Mouse (Mus musculus) cerebellum, adult (tissue): Measurements from ENCODE around the gene Rhox3a2.
"Not testable (repeated sequence)": the region's sequence is repeated elsewhere in the genome, so short reads cannot be mapped to it uniquely, and the experiment has no call there.

Source experiments
- ATAC-seq: cut with Nextera tagmentation; 2 replicates; pipeline ENCODE4 v1.9.2; 2017; ENCODE audit warnings: mild to moderate bottlenecking, moderate library complexity, mixed read lengths; ENCODE audit not compliant: insufficient number of reproducible peaks, low FRiP score, low TSS enrichment

The Rhox3a2 gene

DNA sequence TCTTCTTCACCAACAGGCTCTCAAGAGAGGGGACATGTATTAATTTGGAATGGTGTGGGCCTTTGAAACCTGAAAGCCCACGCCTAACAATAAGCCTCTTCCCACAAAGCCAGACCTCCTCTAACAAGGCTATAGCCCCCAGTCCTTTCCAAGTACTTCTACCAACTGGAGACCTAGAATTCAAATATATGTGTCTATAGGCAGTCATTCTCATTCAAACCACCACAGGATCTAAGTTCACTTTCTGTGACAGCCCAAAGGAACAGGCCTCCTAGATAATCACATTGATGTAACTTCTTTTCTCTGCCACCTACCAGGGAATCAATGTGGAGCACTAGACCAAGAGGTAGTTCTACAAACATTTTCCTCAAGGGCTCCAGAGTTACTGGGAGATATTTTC, at the start of gene Rhox3a2:
Gene Rhox3a2, plus strand, starts transcription at position 301 of the 400 bp plus-strand sequence.
- ATAC-seq: not testable (repeated sequence)

DNA sequence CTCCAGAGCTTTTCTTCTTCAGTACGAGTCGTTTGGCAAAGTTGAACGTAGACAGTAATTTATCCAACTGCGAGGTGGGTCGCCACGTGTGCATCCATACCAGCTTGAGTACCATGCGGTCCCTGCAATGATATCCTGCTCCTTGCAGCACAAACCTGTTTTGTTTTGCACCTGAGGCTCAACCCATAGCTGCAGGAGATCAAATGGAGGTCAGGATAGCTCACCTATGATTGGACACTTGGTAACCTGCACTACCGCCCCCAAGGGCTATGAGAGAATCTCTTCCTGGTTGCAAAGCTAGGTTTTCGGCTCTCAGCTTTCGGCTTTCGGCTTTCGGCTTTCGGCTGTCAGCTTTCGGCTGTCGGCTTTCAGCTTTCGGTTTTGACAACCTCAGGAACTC, 10.7 kb downstream of the Rhox3a2 start, which contains the start of gene Rhox4a2:
Gene Rhox4a2, plus strand, starts transcription at position 301 of the 400 bp plus-strand sequence.
- ATAC-seq: not testable (repeated sequence)

DNA sequence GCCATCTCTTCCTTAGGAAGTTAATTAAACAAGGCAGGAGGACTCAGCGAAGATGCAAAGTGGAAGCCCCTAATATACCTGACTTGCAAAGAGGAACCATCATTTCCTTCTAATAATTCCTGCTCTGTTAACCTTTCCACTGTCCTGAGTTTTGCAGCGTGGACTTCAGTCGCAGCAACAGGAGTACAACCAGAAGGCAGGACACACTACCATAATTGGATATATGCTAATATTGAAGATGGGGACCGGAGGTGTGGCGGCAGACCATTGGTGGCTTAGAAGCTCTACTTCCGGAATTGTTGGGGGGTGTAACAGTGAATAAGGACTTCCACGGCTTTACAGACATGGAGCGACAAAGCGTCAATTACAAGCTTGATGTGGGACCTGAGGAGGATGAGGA, 31.9 kb downstream of the Rhox3a2 start, which contains the start of gene Rhox2b:
Gene Rhox2b, plus strand, starts transcription at position 301 of the 400 bp plus-strand sequence.
- ATAC-seq: not testable (repeated sequence)

- not testable (repeated sequence) for ATAC-seq
These were observed 52.4 kb downstream of the Rhox3a2 start, which contains the start of gene Rhox4b for GRCm38 (mm10) chrX:37432194-37432593. Gene Rhox4b (plus strand): TSS chrX:37432494.
